Mouse (Mus musculus) midbrain, embryonic 10.5 days (tissue): Measurements from ENCODE around the gene Hoxa2. TPM values are rescaled to one million over a fixed set of nuclear protein-coding genes. Genes with fewer than 3 reads are reported as not detected.
A peak's percentile ranks its signal among the peaks of the same experiment; 100 is the strongest.

Source experiments
- DNase-seq: peaks from one replicate; pipeline ENCODE4 v3.0.0-alpha.2; 2017; ENCODE audit warnings: low spot score
- H3K27ac ChIP-seq: fragments of 300-500 bp; sonication (generic); replicated peaks from 2 replicates; pipeline ENCODE4 v1.5.1; 2016; ENCODE audit warnings: mild to moderate bottlenecking
- H3K27me3 ChIP-seq: fragments of 300-500 bp; sonication (generic); 2 replicates; pipeline ENCODE4 v1.6.1; 2016; ENCODE audit warnings: low read depth, mild to moderate bottlenecking; ENCODE audit not compliant: poor library complexity, severe bottlenecking
- H3K36me3 ChIP-seq: fragments of 300-500 bp; sonication (generic); 2 replicates; pipeline ENCODE4 v1.6.1; 2016; ENCODE audit warnings: mild to moderate bottlenecking, moderate library complexity
- H3K4me1 ChIP-seq: fragments of 300-500 bp; sonication (generic); 2 replicates; pipeline ENCODE4 v1.6.1; 2016
- H3K4me3 ChIP-seq: fragments of 300-500 bp; sonication (generic); 2 replicates; pipeline ENCODE4 v1.5.1; 2016; ENCODE audit warnings: mild to moderate bottlenecking, moderate library complexity
- H3K9me3 ChIP-seq: fragments of 300-500 bp; sonication (generic); replicated peaks from 2 replicates; pipeline ENCODE4 v1.6.1; 2016; ENCODE audit warnings: mild to moderate bottlenecking
- WGBS: fragments of 180-500 bp; shearing (Covaris S2); methylation state at CpG from one replicate; pipeline ENCODE4 v1.1.7; 2016; 5-methylcytosine and 5-hydroxymethylcytosine counted together
- polyA plus RNA-seq: library from polyadenylated mRNA; unstranded; fragments of >200 nt; fragmentation: Nextera tagmentation; extraction: Ambion mirVana; gene quantifications from 2 replicates; pipeline ENCODE4 v1.2.1, GENCODE M21; 2016

Hoxa2 gene
- polyA plus RNA-seq = 0.26 and 1.9 TPM in 2 replicates

DNA sequence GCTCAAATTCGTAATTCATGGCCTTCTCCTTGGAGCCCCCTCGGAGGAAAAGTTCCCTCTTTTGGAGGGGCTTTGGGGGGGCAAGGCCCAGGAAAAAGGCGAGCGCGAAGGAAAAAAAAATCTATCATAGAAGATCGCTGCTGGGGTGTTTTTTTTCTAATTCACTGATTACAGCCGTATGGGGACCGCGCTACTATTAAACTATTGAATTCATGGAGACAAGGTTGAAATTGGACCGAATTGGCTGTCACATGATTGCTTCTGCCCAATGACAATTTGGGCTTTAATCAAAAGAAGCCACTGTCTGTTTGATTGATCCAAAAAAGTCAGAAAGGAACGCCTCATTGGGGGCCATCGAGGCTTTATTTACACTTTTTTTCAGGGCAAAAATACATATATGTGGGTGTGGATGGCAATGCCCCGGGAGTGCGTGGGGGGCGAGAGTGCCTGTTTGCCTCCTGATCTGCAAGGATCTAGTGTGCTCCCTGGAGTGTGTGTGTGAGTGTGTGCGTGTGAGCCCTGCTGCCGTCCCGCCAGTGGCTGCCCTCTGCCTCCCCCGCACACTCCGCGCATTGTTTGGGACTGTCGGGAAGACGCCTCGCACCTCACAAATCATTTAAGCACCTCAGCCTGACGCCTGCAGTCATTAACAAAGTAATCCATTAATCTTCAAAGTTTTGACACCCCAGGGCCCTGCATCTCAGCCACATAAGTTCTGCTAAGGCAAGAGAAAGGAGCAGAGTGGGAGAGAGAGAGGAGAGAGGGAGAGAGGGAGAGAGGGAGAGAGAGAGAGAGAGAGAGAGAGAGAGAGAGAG lies at the start of gene Hoxa2:
Gene Hoxa2, minus strand, starts transcription at position 206 of the 815 bp plus-strand sequence.
- peaks cover 13% of the 10 kb centered on the region for H3K4me1 ChIP-seq
- WGBS = 2% methylated on average over 25 of the region's 25 CpGs
- no peaks in the 10 kb centered on the region for H3K9me3 ChIP-seq
- 0 out of 2 replicates have a peak within 1 kb of the TSS, but pooled peaks have one; percentile 11 for H3K4me3 ChIP-seq
- peak; percentile 46 for DNase-seq
- no peak within 1 kb of the TSS for H3K27ac ChIP-seq
- peaks cover 100% of the 10 kb centered on the region for H3K27me3 ChIP-seq
- H3K36me3 ChIP-seq = no peaks in the 10 kb centered on the region

DNA sequence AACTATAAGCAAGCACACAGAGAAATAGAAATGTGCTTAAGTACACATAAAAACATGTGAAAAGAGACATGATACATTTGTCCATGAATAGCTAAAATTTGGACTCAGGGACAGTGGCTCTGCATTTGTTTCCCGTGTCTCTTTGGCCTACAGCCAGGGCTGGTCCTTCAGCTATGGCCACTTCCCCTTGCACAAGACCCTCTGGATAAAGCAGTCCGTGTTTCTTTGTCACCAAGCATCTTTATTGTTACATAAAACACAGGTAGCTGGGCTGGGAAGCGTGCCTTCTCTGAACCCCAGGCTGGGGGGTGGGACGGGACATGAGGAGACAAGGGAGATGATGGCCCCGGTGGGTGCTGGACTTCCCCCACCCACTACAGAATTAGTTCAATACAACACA lies 49.6 kb upstream of the Hoxa2 start:
- H3K9me3 ChIP-seq = no peaks in the 10 kb centered on the region
- 14% methylated on average over 5 of the region's 5 CpGs for WGBS
- H3K4me3 ChIP-seq = no peak overlapping the region
- no peak overlapping the region for H3K27ac ChIP-seq
- peaks cover 100% of the 10 kb centered on the region for H3K27me3 ChIP-seq
- DNase-seq = no peak
- H3K36me3 ChIP-seq = no peaks in the 10 kb centered on the region
- H3K4me1 ChIP-seq = peaks cover 17% of the 10 kb centered on the region

DNA sequence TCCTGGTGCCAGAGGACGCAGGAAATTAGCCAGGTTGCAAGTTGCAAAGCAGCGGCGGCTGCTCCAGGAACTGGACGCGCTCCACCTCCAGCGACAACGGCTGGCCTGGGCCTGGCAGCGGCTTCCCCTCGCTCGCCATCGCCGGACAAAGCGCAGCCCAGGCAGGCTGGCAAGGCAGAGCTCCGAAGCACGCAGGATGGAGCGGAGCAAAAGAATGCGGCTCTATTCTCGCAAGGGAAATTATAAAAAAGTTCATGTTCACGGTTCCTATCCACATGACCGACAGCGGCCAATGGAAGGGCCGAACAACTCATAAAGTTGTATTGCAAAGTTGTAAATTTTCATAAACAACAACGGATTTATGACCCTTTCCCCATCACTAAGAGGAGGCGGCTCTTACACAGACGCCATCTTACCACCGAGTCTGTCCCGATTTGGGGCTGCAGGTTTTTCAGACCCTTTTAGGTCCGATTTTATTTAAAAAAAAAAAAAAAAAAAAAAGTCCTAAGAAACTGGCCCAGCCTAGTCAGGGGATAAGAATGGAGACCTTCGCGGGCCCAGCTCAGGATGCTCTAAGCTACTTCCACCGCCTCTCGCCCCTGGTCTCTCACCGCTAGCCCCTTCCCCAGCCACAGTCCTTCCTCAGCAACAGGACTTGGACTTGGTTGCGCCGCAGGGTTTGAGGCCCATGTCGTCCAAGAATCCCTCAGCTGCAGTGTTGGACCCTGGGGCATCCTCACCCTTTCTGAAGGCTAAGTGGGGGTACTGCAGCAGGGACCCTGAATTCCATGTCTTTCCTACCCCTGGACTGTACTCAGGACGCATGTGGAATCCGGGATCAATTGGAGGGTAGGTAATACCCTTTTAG lies 48.7 kb upstream of the Hoxa2 start, which contains the start of the genes Hoxa3 and Gm28308:
Gene Hoxa3, minus strand, starts transcription at position 218 of the 868 bp plus-strand sequence.
Gene Gm28308, minus strand, starts transcription at position 221 of the 868 bp plus-strand sequence.
- Histone ChIP-seq H3K9me3 (no peaks in the 10 kb centered on the region), H3K4me3 (no peak within 1 kb of the TSS), H3K27ac (no peak within 1 kb of the TSS), H3K4me1 (peaks cover 22% of the 10 kb centered on the region), H3K36me3 (no peaks in the 10 kb centered on the region), H3K27me3 (peaks cover 100% of the 10 kb centered on the region)
- 2% methylated on average over 38 of the region's 38 CpGs for WGBS
- DNase-seq = no peak

DNA sequence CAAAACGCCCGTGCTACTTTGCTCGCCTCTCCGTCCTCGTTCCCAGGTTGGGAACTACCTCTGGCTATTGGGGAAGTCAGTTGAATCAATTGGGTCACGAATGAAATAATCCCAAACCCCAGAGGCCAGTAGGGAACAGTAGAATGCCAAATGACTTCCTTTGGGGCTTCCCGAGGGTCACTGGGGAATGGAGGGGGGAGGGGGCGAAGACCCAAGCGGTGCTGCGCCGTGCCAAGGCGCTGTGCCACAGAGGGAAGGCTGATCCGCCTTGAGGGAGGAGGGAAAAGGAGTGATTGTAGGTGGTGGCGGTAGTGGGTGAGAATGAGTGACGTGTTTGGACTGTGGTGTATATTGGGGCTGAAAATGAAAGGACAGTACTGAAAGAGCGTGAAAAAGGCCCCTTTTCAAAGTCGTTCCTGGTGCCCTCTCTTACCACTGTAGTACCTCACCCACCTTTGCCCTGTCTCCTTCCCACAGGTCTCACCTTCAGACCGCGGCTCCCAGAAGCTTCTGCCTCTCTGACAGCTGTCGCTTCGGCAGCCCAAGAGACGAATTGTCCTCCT lies 48.0 kb upstream of the Hoxa2 start:
- peaks cover 20% of the 10 kb centered on the region for H3K4me1 ChIP-seq
- DNase-seq = no peak
- H3K27me3 ChIP-seq = peaks cover 100% of the 10 kb centered on the region
- no peak overlapping the region for H3K27ac ChIP-seq
- H3K36me3 ChIP-seq = no peaks in the 10 kb centered on the region
- 2% methylated on average over 22 of the region's 22 CpGs for WGBS
- H3K9me3 ChIP-seq = no peaks in the 10 kb centered on the region
- no peak overlapping the region for H3K4me3 ChIP-seq

DNA sequence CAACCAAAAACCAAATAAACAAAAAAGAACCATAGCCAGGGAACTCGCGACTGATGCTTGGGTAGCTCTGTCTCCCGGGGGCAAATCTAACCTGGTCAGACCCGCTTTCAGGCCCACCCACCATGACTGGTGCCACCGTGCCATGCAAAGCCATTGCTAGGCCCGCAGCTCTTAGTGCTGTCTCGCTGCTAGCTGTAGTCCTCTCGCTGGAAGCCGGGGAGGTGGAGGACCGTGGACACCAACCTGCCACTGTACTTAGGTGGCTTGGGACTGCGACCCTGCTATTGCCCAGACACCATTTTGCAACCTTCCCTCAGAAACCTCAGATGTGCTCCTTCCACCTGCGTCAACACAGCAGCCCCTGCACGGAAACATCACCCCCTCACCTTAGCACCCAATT lies 47.3 kb upstream of the Hoxa2 start:
- DNase-seq = no peak
- Histone ChIP-seq H3K27ac (no peak overlapping the region), H3K4me1 (peaks cover 13% of the 10 kb centered on the region), H3K9me3 (no peaks in the 10 kb centered on the region), H3K4me3 (0 out of 2 replicates have a peak overlapping the region, but pooled peaks have one; percentile 0), H3K27me3 (peaks cover 100% of the 10 kb centered on the region), H3K36me3 (no peaks in the 10 kb centered on the region)
- 4% methylated on average over 13 of the region's 13 CpGs for WGBS

DNA sequence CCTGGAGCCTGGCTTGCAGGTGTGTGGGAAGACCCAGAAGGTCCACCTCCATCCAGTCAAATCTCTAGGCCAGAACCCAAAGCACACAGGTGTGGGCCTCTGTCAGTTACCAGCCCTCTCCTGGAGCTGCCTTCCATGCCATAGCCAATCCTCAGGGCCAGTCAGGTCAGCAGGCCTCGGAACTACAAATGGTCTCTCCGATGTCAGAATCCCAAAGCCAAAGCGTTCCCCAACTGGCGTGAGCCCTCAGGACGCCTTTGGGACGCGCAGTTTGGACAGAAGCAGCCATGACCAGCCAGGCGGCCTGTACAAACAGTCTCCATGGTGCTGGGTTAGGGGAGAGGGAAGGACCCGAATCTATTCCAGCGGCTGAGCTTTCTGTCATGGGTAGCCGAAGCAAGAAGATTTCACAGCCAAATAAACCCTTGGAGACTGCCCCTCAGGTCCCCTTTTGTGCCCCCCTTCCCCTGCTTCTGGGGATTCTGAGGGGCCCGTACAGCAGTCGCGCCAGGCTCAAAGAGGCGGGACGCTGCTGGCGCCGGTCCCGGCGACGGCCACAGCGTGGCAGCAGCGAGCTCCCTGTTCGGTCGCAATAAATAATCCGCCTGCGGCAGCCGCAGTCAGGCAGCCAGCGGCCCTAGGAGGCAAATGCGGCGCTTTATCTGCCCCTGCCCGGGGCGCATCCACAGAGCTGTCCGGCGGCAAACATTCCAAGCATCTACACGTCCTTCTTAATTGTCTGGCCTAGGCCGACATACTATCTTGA lies 46.7 kb upstream of the Hoxa2 start:
- H3K4me1 ChIP-seq = peaks cover 9% of the 10 kb centered on the region; the same call in 1 of the 2 replicates
- no peak overlapping the region for H3K27ac ChIP-seq
- 0 out of 2 replicates have a peak overlapping the region, but pooled peaks have one; percentile 0 for H3K4me3 ChIP-seq
- peaks cover 100% of the 10 kb centered on the region for H3K27me3 ChIP-seq
- DNase-seq = peak; percentile 84
- no peaks in the 10 kb centered on the region for H3K9me3 ChIP-seq
- under 1% methylated on average over 37 of the region's 37 CpGs for WGBS
- H3K36me3 ChIP-seq = no peaks in the 10 kb centered on the region

DNA sequence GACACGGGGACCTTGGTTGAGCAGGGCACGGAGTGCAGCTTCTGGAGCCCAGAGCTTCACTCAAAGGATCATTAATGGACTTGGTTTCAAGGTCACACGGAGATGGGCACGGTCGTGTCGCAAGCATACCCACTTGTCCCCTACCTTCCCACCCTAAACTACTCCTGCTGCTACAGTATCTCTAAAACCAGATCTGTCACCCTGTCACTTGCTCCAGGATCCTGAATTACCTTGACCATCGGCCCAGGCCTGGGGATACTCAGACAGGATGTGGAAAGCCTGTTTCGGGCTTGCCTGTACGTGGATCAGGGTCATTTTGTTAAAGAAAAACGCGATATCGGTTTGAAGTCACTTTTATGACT lies 45.0 kb upstream of the Hoxa2 start:
- Histone ChIP-seq H3K36me3 (no peaks in the 10 kb centered on the region), H3K4me3 (no peak overlapping the region), H3K4me1 (peaks cover 9% of the 10 kb centered on the region; the same call in 1 of the 2 replicates), H3K9me3 (no peaks in the 10 kb centered on the region), H3K27me3 (peaks cover 100% of the 10 kb centered on the region), H3K27ac (no peak overlapping the region)
- 7% methylated on average over 12 of the region's 12 CpGs for WGBS
- no peak for DNase-seq

DNA sequence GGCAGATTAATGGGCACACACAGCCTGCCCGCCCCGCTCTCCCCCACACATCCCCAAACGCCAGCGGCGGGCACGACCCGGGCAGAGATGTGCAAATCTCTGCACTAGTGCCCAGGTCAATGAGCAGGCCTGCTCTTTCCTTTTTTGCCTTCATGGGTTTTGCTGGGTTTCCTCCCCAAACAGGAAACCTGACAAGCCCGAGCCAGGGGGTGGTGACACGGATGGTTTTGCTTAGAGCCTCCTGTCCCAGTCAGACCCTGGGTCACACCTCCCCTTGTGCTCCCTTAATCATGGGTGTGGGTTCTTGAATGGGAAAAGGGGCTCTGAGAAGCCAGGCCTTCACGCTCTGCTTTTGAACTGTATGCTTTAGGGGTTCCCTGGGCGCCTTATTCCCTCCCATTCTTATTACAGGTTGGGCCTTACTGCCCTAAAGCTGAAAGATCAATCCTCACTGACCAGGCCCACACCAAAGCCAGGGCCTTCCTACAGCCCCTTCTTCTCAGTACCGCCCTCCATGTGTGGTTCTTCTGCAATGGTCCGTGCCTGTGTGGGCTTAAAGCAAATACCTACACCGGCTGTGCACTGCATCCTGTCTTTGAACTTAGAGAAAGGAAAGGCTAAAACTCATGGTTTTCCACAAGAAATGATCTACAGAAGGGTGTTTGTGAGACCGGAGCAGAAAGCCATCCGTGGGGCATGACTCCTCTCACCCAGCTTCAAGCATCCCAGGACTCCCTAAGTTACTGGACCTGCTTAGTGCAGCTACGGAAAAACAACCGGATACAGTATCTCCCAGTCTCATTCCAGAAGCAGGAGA lies 44.4 kb upstream of the Hoxa2 start:
- Histone ChIP-seq H3K4me1 (peaks cover 14% of the 10 kb centered on the region), H3K27ac (no peak overlapping the region), H3K4me3 (peak overlapping the region; percentile 18; the same call in 1 of the 2 replicates), H3K27me3 (peaks cover 100% of the 10 kb centered on the region), H3K36me3 (no peaks in the 10 kb centered on the region), H3K9me3 (no peaks in the 10 kb centered on the region)
- no peak for DNase-seq
- 3% methylated on average over 18 of the region's 18 CpGs for WGBS

DNA sequence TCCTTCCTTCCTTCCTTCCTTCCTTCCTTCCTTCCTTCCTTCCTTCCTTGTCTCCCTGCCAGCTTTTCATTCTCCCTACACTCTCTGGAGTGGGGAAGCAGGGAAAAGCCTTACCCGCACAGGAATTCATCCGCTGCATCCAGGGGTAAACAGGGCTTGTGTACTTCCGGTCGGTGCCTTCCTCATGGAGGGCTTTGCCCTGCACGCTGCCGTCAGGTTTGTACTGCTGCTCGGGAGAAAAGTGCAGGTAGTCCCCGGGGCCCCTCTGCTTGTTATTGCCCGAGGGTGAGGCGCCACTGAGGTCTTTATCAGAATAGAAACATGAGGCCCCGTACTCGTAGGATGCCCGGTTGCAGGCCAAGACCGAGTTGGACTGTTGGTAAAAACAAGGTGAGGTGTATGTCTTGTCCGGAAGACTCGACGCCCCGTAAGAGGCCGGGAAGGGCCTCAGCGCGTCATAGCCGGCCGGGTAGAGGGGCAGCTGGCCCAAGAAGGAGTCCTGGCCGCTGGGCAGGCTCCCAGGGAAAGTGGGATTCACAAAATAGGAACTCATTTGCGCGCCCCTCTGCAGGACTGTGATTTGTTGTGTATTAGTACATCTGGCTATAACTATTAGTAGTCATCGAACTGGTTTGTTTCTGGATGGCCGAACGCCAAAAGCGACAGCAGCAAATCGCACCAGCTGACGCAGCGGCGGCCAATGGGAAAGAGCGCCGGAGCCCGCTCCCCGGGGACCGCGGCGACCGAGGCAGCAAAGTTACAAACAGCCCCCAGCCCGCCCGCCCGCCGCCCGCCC lies 43.6 kb upstream of the Hoxa2 start, which contains the start of gene Hoxa6:
Gene Hoxa6, minus strand, starts transcription at position 651 of the 796 bp plus-strand sequence.
- Histone ChIP-seq H3K4me3 (peak within 1 kb of the TSS; percentile 18; the same call in 1 of the 2 replicates), H3K27me3 (peaks cover 100% of the 10 kb centered on the region), H3K4me1 (peaks cover 22% of the 10 kb centered on the region), H3K27ac (no peak within 1 kb of the TSS), H3K9me3 (no peaks in the 10 kb centered on the region), H3K36me3 (no peaks in the 10 kb centered on the region)
- no peak for DNase-seq
- WGBS = under 1% methylated on average over 47 of the region's 47 CpGs

DNA sequence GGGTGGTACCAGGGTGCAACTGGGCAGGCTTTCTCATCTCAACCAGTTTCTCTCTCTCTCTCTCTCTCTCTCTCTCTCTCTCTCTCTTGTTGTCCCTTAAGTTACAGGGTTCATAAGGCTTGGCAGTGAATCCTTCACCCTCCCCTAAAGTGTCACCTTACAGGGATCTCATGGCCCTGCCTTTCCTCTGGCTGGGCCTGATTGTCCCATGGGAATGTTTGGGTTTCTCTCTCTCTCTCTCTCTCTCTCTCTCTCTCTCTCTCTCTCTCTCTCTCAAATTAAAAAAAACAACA lies 43.0 kb upstream of the Hoxa2 start:
- Histone ChIP-seq H3K36me3 (no peaks in the 10 kb centered on the region), H3K4me1 (peaks cover 24% of the 10 kb centered on the region), H3K4me3 (no peak overlapping the region), H3K9me3 (no peaks in the 10 kb centered on the region), H3K27me3 (peaks cover 100% of the 10 kb centered on the region), H3K27ac (no peak overlapping the region)
- no peak for DNase-seq
